Mouse (Mus musculus) urinary bladder, postnatal 36 days (tissue): Measurements from ENCODE around the gene Cttn.

Source experiments
- DNase-seq, 2 experiments: peaks; one replicate each; pipeline ENCODE4 v3.0.0; 2022; ENCODE audit warnings: low spot score in 2 of 2, mixed read lengths in 1 of 2

The Cttn gene

DNA sequence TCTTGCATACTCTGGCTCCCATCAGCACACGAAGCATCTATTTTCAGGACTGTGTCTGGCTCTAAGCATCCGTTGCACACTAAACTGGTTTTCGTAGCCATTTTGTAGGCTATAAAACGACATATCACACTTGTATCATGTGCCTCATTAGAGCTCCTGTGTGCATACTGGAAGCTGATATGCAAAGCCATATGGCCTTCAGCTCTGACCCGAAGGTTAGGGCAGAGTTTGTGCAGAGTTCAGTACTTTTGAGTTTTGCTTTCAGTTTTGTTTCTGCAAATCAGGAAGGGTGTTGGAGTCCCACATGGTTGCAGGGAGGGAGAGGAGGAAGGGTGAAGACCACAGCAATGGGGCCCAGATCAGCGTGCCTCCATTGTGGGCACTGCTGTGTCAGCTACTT, 79.1 kb downstream of the Cttn start:
- DNase-seq, result no peak

DNA sequence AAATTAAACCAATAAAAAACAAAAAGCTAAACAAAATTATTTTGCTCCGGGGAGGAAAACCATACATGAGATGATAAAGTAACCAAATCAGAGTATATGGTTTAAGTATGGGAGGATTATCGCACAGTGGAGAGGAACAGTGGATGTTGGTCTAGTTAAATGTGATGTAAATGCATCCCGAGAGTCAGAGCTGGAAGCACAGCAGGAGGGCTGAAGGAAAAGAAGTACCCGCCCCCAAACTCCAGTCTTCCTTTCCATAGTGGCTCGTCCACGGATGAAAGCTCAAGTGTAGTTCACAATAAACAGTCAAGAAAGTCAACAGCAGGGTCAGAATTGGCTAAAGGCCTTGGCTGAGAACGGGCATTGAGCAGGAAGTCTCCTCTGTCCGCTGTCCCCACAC, 80.1 kb downstream of the Cttn start:
- DNase-seq, result no peak

DNA sequence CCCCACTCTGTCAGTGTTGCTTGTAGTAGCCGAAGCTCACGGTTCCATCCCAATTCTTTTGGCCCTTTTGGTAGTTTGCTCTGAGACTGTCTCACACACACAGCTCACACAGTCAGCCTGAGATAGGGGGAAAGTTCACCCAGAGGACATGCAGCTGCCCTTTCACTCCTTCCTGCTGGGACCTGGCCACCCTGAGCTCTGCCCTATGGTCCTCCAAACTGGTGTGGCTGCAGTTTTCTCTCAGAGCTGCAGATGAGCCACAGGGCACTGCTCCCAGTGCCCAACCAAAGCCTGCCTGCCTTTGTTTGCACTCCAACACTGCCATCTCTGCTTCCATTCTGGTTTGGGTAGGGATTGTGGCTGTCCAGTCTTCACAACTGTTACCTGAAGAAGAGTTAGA, 81.1 kb downstream of the Cttn start:
- DNase-seq, result no peak

DNA sequence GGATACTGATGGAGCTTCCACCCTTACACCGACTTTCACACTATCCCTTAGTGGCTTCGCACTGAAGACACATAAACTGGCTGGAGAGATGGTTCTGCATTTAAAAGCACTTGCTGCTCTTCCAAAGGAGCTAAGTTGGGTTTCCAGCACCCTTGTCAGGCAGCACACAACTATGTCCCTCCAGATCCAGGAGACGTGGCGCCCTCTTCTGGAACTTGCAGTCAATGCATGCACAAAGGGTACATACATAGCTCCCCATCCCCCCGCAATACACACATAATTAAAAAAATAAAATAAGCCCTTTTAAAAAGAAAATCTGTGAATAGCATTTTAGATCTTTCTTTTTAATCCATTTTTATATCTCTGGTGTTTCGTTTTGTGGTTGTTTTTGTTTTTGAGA, 83.3 kb downstream of the Cttn start:
- no peak for DNase-seq
